Mouse (Mus musculus): ENCODE measurements around the gene Tatdn3.

DNA sequence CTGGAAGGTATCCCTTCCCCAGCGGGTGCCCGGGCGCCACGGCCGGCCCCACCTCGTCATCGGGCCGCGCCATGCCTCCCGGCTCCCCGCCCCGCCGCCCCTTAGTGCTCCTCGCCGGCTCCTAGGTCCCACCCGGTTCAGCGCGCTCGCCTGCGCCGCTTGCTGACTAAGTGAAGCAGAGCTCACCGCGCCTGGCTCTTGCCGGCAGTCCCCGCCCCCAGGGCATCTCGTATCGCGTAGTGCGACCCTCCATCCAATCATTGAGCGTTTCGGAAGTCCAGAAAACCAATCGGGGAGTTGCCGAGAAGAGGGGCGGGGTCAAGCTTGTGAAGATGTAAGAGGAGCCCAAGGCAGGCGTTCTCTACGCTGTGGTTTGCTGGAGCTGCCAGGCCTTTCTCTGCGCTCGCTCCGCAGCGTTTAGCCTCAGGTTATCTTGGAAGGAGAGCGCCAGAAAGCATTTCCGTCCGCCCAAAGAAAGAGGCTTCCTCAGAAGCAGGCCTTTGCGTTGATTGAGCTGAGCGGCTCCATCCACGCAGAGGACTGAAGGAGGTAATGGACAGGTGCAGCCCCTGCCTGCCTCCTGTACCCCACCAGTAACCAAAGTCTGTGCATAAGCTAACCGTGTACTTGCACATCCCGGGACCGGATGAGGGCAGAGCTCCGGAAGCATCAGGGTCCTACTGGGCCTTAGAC lies 36.6 kb downstream of the Tatdn3 start, which contains the start of gene Flvcr1:
- TF ChIP-seq ZNF384 (IDR thresholded peaks at IDR 0.05; ENCODE audit: low read depth, low read length) (no peak), MAFK (IDR thresholded peaks at IDR 0.05; ENCODE audit: insufficient replicate concordance, low read length) (peak; percentile 29; the same call in 1 of the 2 replicates), EP300 (IDR thresholded peaks at IDR 0.05; ENCODE audit: low read length) (0 out of 2 replicates have a peak, but pooled peaks have one; percentile 21), POLR2A (IDR thresholded peaks at IDR 0.05; ENCODE audit: low read depth, low read length) (peak; percentile 99), CTCF (conservative IDR thresholded peaks at IDR 0.05 in 1 of 2, IDR thresholded peaks at IDR 0.05 in 1 of 2; ENCODE audit: low read depth in 2 of 2, low read length in 2 of 2) (peak in 1 of 2 experiments; percentile 30; a peak in 2 of 4 replicates), JUND (conservative IDR thresholded peaks at IDR 0.05; ENCODE audit: low read depth, low read length) (no peak), GABPA (IDR thresholded peaks at IDR 0.05; ENCODE audit: insufficient replicate concordance, low read depth, low read length) (no peak), RAD21 (IDR thresholded peaks at IDR 0.05; ENCODE audit: low read depth, low read length) (no peak), BHLHE40 (IDR thresholded peaks at IDR 0.05; ENCODE audit: low read depth, low read length) (0 out of 2 replicates have a peak, but pooled peaks have one; percentile 38)
